Mouse (Mus musculus) CH12.LX (cell line): ENCODE measurements around the gene Prg2.

Experiments
- CHD1 ChIP-seq: IDR thresholded peaks from 2 replicates; pipeline ENCODE4 v1.6.1; 2012; ENCODE audit warnings: low read depth, low read length, improper control_type of control experiment, inconsistent platforms
- CTCF ChIP-seq, 2 experiments: IDR thresholded peaks in 1 of 2; conservative IDR thresholded peaks in 1 of 2; 2 replicates each; pipeline ENCODE4 v1.5.1; 2011 to 2012; ENCODE audit warnings: low read depth in 2 of 2, low read length in 2 of 2, improper control_type of control experiment in 1 of 2, inconsistent platforms in 1 of 2, mild to moderate bottlenecking in 1 of 2, moderate library complexity in 1 of 2
- E2F4 ChIP-seq: IDR thresholded peaks from 2 replicates; pipeline ENCODE4 v1.6.1; 2011; ENCODE audit warnings: low read depth, low read length, improper control_type of control experiment; ENCODE audit not compliant: insufficient replicate concordance
- EP300 ChIP-seq: IDR thresholded peaks from 2 replicates; pipeline ENCODE4 v1.6.1; 2011; ENCODE audit warnings: low read length, improper control_type of control experiment
- GABPA ChIP-seq: IDR thresholded peaks from 2 replicates; pipeline ENCODE4 v1.6.1; 2012; ENCODE audit warnings: low read depth, low read length, improper control_type of control experiment, inconsistent platforms; ENCODE audit not compliant: insufficient replicate concordance
- JUND ChIP-seq: conservative IDR thresholded peaks from 2 replicates; pipeline ENCODE4 v1.6.1; 2011; ENCODE audit warnings: low read depth, low read length, improper control_type of control experiment
- KAT2A ChIP-seq: IDR thresholded peaks from 2 replicates; pipeline ENCODE4 v1.6.1; 2012; ENCODE audit warnings: low read length, improper control_type of control experiment, inconsistent platforms; ENCODE audit not compliant: insufficient replicate concordance
- POLR2A ChIP-seq: IDR thresholded peaks from 2 replicates; pipeline ENCODE4 v1.6.1; 2011; ENCODE audit warnings: low read depth, mild to moderate bottlenecking, improper control_type of control experiment, low read length
- RCOR1 ChIP-seq: conservative IDR thresholded peaks from 2 replicates; pipeline ENCODE4 v1.6.1; 2012; ENCODE audit warnings: low read depth, mild to moderate bottlenecking, inconsistent platforms, low read length, improper control_type of control experiment
- SMC3 ChIP-seq: IDR thresholded peaks from 2 replicates; pipeline ENCODE4 v1.6.1; 2011; ENCODE audit warnings: low read depth, low read length, improper control_type of control experiment
- TCF12 ChIP-seq: IDR thresholded peaks from 2 replicates; pipeline ENCODE4 v1.6.1; 2014; ENCODE audit warnings: low read depth, mild to moderate bottlenecking, inconsistent platforms, low read length, improper control_type of control experiment
- USF1 ChIP-seq: IDR thresholded peaks from 2 replicates; pipeline ENCODE4 v1.6.1; 2014; ENCODE audit warnings: low read depth, mild to moderate bottlenecking, inconsistent platforms, low read length, improper control_type of control experiment
- ZKSCAN1 ChIP-seq: IDR thresholded peaks from 2 replicates; pipeline ENCODE4 v1.6.1; 2012; ENCODE audit warnings: low read depth, inconsistent platforms, low read length, improper control_type of control experiment, borderline replicate concordance

DNA sequence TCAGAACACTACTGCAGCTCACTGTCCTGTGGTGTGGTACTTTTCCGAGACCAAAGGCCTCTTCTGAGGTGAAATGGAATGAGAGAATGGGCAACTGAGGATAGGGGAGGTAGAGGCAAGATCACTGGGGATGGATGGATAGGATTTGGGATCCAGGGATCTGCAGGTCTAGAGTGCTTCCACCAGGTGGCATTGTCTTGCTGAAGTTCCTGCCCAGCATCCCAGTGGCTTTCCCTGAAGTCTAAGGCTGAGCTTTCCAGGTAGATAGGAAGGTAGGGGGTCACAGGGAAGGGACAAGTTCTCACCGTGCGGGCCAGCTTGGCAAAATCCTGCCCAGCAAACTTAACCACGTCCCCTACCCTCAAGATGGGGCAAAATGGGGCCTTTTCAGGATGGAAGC is 41.8 kb downstream of the Prg2 start:
- peak in 1 of 2 experiments; percentile 59; a peak in 3 of 4 replicates for TF ChIP-seq CTCF (conservative IDR thresholded peaks at IDR 0.05 in 1 of 2, IDR thresholded peaks at IDR 0.05 in 1 of 2; ENCODE audit: low read depth in 2 of 2, low read length in 2 of 2)
- TF ChIP-seq CHD1 = no peak
- TF ChIP-seq E2F4 = no peak
- TF ChIP-seq EP300 = no peak
- no peak for TF ChIP-seq POLR2A
- TF ChIP-seq TCF12 = no peak
- no peak for TF ChIP-seq GABPA
- no peak for TF ChIP-seq ZKSCAN1
- no peak for TF ChIP-seq JUND
- no peak for TF ChIP-seq RCOR1
- no peak for TF ChIP-seq KAT2A
- TF ChIP-seq USF1 = no peak
- TF ChIP-seq SMC3 = peak; percentile 46
